Mouse (Mus musculus) adrenal gland (tissue): ENCODE measurements around the gene Dner.

ENCODE experiments used
- intact Hi-C: fragments of 180-260 bp; cut with DNase I; formaldehyde crosslinking; loops from one replicate; pipeline ENCODE4 v1.15.1; 2025

The Dner gene

DNA sequence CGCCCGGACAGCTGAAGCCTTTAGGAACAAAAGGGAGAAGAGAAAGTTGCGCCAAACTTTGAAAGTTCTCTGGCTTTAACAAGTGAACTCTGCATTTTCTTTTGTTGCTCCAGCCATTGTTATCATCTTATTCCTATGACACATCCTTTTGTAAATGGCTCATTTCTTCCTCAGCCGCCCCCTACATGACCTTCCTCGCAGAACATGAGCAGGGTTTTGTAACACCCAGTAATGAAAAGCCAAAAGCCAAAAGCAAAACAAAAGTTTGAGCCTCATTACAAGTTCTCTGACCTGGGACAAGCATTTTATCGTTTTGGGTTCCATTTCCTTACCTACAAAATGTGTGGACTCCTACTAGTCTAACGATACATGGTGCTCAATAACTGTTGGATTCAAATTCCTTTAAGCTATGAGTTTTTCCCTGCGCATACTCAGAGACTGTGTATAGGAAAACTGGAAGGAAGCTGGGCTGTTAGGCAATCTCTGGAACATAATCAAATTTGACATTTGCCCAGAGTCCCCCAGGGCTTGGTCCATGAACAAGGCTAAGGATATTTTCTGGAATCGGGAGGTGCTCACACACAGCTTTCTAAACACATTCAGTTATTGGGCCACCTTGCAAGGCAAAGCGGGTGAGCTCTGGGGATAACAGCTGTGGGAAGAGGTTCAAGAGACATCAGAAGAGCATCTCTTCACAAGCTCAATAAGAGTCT lies 246.3 kb downstream of the Dner start:
- intact Hi-C loops = no loop called here

DNA sequence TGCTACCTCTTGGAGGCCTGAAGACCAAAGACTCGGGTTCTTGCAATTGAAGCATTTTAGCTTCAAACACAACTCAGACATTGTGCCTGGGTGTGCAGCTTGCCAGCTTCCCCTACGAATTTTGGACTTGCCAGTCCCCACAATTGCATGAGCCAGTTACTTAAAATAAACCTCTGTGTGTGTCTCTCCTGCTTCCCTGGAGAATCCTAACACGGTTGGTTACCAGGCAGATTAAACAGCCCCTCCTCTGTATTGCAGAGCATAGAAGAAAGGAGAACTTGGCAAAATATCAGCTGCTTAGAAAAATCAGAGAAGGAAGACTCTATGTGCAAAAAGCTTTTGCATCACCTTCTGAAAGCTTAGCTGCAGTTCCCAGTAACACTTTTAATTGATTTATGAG lies 252.4 kb downstream of the Dner start:
- intact Hi-C loops = no loop called here

DNA sequence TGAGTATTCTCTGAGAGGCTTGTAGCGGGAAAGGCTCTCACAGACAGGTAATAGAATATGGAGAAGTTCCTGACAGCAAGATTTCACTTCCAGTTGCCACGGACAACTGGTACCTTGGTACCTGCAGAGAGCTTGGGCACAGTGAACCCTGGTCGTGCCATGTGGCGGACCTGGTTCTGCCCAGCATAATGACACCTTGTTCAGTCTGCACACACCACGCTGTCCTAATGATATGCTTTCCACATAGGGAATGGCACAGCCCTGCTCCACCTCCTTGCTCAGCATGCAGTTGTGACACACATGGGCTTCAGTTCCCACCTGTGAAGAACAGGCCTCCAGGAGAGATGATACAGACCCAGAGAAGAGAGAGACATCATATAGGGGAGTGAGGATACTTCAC lies 253.0 kb downstream of the Dner start:
- intact Hi-C loops = no loop called here

DNA sequence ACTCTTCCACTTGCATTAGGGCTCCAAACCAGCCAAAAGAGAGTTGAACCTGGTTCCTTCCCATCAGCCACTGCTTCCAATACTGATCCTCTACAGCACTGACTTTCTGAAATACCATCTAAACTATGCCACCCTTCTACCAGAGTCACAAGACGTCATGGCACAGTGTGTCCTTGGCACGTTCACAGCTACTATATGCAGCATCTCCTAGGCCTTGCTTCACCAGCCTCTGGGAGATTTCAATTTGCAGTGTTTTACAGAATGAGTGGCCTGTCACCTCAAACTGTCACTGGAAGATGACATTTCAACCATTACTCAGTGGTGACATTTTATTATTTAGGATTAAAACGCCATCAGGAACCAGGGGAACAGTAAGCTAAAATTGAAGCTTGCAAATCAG lies 254.6 kb downstream of the Dner start:
- intact Hi-C loops = no loop called here

DNA sequence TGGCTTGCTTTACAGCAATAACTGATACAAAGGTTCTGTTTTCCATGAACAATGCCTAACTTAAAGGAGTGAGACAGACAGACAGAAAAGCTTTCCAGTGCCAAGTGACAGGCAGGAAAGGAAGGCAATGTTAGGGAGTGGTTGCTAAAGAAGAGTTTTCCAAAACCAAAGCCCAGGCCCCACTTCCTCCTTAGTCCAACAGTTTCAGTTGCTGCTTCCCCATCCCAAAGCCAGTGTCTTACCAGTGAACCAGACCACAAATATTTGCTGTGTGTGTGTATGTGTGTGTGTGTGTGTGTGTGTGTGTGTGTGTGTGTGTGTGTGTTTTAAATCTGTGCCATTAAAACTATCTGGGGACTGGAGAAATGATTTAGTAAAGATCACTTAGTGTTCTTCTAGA lies 258.5 kb downstream of the Dner start:
- intact Hi-C loops = no loop called here

DNA sequence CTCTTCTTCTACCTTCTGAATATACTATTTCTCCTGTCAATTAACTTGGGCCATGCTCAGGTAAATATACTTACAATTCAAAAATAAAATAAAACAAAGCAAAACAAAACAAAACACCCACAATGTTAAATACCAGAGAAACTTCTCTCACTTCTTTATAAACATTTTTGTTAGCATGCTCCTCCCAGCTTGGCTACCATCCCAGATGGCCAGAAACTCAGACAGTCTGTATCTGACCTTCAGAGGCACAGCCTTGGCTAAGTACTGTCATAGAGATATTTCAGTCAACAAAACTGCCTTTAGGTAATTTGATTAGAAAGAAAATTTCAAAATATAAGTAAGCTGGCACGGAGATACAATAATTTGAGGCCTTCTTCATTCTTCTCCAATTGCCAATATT lies 259.7 kb downstream of the Dner start:
- intact Hi-C loops = no loop called here

DNA sequence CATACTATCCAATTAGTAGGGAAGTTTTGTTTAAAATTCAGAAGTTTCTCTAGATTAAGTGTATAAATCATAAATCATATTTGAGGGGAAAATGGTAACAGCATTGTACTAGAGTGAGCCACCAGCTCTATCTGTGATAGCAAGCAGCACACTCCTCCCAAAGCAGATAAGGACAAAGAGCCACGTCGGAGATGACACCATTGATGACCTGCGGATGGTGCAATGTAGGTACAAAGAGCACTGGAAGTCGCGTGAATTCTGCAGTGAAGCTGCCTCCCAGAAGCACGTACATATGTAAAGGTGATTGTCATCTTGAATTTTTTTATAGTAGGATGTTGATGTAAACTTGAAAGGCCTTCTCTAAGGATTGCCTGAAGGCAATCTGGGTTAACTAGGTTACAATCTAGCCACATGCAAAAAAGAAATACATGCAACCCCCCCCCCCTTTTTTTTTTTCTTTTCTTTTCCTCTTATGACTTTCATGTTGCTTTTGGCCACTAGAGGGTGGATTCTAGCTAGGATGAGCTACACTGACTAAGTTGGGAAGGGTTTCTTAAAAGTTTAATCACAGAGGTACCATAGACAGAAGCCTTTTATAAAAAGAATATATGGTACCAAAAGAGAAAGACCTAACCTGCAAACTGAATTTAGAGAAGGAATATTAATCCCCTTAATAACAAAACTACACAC lies 262.6 kb downstream of the Dner start:
- intact Hi-C loops = loop anchor here (5.0 kb wide), 1 partner anchor 149 kb away; no protein-coding TSS in a partner anchor

DNA sequence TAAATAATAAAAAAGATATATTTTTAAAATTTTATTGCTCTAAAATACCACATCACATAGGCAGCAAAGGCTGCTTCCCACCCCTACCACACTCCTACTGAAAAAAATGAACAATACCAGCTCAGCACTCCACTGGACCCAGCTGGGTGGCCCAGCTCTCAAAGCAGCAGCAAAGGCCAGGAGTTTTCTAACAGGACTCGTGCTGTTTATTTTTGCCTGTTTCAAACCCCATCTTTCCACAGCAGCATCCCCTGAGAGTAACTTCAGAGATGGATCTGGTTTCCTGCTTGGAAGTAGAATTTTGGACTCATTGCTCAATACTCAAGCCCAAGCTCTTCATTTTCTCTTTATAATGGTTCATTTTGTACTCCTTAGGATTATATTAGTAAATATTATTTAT lies 263.7 kb downstream of the Dner start:
- intact Hi-C loops = loop anchor here (5.0 kb wide), 1 partner anchor 150 kb away; no protein-coding TSS in a partner anchor

DNA sequence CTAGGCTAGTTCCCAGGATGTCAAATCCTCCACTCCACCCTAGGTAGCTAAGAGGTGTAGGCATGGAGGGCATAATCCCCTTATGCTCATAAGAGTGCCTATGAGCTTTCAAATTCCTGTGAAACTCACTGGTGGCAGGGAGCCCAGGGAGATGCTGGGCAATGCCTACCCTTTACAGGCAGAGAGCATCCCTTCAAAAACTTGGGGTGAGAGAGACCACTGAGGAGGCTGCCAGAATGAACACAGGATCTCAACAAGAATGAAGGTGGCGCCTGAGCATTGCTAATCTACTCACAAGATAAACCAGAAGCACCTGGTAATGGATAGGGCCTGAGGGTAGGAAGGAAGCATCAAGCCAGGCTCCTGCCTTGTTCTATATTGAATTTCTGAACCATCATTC lies 267.7 kb downstream of the Dner start:
- intact Hi-C loops = no loop called here

DNA sequence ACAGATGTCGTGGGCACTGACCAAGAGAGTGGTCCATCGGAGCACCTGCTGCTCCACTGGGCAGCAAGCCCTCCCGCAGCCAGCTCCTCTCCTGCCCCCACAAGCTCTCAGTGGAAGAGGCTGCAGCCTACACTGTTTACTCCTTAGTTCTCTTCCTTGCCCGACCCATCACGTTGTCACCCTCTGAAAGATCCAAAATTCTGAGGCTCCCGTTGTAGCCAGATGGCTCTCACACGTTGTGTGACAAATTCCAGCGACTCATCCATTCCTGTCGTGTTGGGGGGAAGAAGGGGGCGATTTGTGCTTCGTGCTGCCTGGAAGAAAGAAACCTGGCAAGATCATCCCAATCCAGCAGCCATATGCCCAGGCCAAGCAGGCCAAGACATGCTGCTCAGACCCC lies 268.3 kb downstream of the Dner start:
- intact Hi-C loops = no loop called here

DNA sequence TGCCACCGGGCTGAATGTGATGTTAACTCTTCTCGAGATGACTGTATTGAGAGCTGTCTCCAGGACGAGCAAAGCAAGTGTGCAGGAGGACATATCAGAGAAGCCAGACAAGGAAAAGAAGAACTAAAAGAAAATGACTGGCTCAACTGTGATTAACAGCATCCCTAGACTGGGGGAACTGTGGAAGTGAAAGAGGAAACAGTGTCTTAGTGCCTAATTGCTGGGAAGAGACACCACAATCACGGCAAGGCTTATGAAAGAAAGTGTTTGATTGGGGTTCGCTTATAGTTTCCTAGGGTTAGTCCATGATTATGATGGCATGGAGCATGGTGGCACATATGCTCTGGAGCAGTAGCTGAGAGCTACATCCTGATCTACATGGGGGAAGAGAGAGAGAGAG lies 269.3 kb downstream of the Dner start:
- intact Hi-C loops = no loop called here

DNA sequence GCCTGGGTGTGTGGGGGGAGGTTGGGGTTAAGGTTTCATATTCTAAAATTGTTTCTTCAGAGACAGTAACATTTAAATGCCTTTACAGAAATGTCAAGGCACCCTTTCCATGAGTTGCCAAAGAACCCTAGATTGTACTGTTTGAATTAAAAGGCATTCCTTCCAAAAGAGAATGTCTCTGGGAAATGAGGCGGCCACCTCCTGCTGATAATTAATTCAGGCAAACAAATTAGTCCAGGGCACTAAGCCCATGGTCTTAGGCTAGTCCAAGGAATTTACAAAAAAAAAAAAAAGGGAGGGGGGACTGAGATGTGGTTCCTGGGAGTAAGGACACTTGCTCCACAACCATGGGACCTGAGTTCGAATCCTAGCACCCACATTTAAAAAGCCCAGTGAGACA lies 273.1 kb downstream of the Dner start:
- intact Hi-C loops = no loop called here

DNA sequence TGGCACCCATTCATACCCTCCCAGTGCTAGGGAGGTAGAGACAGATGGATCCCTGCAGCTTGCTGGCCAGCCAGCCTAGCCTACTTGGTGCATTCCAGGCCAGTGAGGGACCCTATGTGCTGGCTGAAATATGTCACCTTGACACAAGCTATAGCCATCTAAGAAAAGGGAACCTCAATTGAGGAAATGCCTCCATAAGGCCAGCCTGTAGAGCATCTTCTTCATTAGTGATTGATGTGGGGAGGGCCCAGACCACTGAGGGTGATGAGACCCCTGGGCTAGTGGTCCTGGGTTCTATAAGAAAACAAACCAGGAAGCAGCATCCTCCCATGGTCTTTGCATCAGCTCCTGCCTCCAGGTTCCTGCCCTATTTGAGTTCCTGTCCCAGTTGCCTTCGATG lies 274.2 kb downstream of the Dner start:
- intact Hi-C loops = no loop called here

DNA sequence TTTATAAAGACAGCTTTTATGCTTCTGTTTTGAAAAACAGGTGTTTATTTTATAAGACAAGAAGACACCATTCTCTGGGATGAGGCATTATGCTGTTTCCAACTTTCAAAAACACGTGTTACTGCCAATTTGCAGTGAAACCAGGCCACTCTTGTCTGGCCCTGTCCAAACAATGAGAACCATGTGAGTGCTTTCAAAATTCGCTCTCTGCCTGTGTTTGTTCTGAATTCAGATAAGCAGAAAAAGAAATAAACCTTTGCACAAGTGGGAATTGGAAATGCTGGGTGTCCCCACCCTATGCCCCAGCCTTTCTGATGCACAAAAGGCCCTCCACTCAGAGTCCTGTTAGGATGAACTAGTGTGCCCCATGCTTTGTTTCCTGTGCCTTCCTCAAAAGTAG lies 276.6 kb downstream of the Dner start:
- intact Hi-C loops = loop anchor here (10.0 kb wide), 1 partner anchor 275 kb away; the partner anchor contains the start of gene Dner

DNA sequence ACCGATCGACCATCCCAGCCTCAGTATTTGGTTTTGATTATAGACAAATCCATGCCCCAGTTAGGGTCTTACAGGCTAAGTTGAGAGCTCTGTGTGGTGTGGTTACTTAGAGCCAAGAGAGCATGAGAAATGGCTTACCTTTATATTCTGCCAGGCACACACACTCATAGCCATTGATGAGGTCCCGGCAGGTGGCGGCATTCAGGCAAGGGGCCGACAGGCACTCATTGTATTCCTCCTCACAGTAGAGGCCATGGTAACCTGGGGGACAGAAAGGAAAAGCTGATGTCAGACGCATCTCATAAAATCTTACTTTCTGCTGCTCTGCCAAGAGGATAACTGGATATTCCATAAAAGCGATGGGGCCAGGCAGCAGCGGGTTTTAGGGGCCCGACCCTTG lies 277.5 kb downstream of the Dner start:
- intact Hi-C loops = loop anchor here (10.0 kb wide), 1 partner anchor 276 kb away; the partner anchor contains the start of gene Dner

DNA sequence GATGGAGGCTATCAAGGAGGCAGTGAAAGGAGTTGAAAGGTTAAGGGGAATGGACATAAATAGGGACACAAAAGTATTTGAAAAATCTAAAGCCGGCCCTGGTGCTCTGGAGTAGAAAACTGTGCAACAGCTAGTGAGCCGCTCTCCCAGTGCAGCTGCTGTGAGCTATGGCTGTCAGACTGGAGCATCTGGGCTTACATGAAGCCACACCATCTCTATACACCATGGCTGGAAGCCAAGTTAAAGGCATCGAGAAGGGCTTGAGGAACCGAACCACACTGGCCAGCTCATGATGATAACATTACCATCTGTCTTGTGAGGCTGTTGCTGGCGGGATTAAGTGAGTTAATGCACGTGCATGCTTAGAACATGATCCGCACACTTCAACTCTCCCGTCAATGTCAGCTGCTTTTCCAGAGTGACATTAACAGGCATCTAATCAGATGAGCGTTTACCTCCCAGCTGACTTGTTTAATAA lies 278.2 kb downstream of the Dner start:
- intact Hi-C loops = loop anchor here (10.0 kb wide), 1 partner anchor 277 kb away; the partner anchor contains the start of gene Dner

DNA sequence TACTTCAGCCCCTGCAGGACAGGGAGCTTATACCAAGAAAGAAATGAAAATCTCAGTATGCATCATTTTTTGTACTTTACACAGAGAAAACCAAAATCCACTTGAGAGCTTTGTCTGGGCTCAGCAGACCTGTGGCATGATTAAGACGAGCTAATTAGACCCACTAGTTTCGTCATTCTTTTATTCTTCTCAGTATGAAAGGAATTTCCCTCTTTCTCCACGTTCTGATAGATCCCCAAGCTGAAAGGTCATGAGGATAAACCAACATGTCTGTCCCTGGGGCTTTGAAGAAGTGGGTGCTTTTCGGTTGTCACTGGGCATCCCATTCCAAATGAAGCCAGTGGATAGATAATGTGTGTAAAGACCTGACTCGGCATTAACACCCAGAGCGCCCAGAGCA lies 278.7 kb downstream of the Dner start:
- intact Hi-C loops = loop anchor here (10.0 kb wide), 1 partner anchor 278 kb away; the partner anchor contains the start of gene Dner

DNA sequence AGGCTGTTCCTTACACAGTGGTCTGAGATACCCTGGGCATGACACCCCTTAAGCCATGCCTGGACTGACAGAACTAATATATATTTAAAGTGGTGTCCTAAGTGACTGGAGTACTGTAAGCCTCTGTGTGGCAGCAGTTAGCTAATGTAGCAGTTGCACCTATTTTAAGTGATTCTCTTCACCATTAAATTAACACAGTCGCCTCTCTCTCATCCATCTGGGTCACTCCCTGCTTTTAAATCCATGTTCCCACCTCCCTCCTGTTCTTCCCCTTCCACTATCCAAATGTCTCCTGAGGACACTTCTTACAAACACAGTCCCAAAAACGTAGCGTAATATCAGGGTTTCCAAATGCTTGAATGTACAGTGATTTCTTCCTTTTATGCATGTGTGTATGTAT lies 281.6 kb downstream of the Dner start:
- intact Hi-C loops = loop anchor here (10.0 kb wide), 1 partner anchor 280 kb away; the partner anchor contains the start of gene Dner

DNA sequence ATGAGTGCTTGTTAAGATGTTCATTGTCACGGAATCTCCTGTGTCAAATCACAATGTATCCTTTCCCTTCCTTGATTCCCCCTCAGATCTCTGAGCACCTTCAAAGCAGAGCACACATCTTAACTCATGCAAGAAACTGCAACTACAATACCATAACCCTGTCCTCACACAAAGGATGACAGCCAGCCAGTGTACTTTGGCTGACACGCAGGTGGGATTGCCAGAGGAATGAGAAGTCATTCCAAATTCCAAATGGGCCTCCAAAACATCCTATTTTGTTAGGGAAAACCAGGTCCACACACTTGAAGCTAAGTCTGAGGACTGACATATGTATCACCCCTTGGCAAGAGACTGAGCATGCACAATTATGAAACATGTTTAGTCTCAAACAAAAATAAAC lies 286.5 kb downstream of the Dner start:
- intact Hi-C loops = no loop called here

DNA sequence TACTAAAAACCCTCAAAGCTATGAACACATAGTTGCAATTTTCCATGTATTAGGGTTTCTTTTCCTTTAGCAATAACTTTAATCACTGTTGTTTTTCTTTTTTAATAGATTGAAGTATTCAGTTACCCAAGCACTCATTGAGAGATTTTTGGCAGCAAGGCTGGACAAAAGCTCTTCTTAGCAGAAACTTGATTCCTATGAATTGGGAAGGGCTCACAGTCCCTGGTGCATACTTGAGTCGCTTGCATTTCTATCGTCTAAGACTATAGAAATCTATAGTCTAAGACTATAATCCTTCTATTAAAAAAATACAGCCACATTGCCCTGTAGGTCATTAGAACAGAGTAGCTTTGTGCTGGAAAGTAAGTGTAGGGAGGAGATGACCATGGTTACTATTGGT lies 287.1 kb downstream of the Dner start:
- intact Hi-C loops = no loop called here

DNA sequence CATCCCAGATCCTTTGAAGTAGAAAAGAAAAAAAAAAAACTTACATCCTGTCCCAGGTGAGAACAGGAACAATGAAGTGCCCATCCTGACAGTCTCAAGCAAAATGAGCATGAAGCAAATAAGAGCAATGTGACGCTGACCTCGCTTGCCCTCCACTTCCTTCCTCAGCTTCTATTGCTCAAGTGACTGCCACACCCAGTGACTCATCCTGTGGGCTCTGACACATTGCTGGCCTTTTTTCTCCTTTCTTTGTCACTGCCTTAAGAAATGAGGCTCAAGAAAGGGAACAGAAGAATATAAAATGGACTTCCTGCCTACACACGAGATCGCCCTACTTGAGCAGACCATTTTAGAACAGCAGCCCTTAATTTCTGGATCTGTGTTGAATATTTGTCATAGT lies 289.1 kb downstream of the Dner start:
- intact Hi-C loops = no loop called here

DNA sequence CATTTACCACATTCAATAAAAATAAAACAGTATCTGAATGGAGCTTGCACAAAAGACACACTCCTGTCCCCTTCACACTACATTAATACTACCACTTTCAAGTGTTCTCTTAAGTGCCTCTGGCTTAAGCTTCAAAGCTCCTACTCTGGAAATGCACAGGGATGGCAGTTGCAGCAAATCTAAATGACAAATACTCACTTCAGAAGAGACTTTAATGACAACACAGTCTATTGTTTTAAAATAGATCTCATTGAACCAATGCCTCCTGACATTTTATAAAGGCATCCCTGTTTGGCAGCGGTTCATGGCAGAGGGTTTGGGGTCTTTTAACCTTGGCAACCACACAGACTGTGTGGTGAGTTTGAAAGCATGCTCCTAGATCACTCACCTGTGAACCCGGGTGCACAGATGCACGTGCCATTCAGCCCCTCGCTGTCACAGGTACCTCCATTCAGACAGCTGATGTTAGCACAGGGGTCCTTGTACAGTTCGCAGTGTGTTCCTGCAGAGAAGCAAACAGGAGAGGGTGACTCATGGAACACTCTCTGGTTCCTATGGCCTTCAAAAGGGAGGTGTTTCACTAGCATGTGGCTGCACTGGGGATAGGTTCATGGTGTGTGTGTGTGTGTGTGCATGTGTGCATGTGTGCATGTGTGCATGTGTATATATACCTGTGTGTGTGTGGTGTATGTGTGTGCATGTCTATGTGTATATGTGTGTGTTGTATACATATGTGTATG lies 290.3 kb downstream of the Dner start:
- intact Hi-C loops = no loop called here
